Mouse (Mus musculus) limb, embryonic 12.5 days (tissue): ENCODE measurements around the gene Edf1. TPM values are rescaled to one million over a fixed set of nuclear protein-coding genes. Genes with fewer than 3 reads are reported as not detected.

Source experiments
- ATAC-seq: fragments of 200-750 bp; cut with Nextera tagmentation; 2 replicates; pipeline ENCODE4 v1.8.0; 2017; ENCODE audit warnings: low read depth, moderate TSS enrichment; ENCODE audit not compliant: insufficient number of reproducible peaks, insufficient read depth, low FRiP score, low TSS enrichment
- H3K27ac ChIP-seq: fragments of 300-500 bp; sonication (generic); 2 replicates; pipeline ENCODE4 v1.5.1; 2016; ENCODE audit warnings: mild to moderate bottlenecking, moderate library complexity
- H3K27me3 ChIP-seq: fragments of 300-500 bp; sonication (generic); 2 replicates; pipeline ENCODE4 v1.6.1; 2016; ENCODE audit warnings: mild to moderate bottlenecking, moderate library complexity
- H3K36me3 ChIP-seq: fragments of 300-500 bp; sonication (generic); 2 replicates; pipeline ENCODE4 v1.6.1; 2016; ENCODE audit warnings: mild to moderate bottlenecking, moderate library complexity
- H3K4me1 ChIP-seq: fragments of 300-500 bp; sonication (generic); replicated peaks from 2 replicates; pipeline ENCODE4 v1.6.1; 2016
- H3K4me2 ChIP-seq: fragments of 300-500 bp; sonication (generic); 2 replicates; pipeline ENCODE4 v1.6.1; 2016; ENCODE audit warnings: mild to moderate bottlenecking, moderate library complexity
- H3K4me3 ChIP-seq: fragments of 300-500 bp; sonication (generic); replicated peaks from 2 replicates; pipeline ENCODE4 v1.5.1; 2016; ENCODE audit warnings: mild to moderate bottlenecking
- H3K9ac ChIP-seq: fragments of 300-500 bp; sonication (generic); replicated peaks from 2 replicates; pipeline ENCODE4 v1.6.1; 2016; ENCODE audit warnings: mild to moderate bottlenecking, moderate library complexity
- H3K9me3 ChIP-seq: fragments of 300-500 bp; sonication (generic); 2 replicates; pipeline ENCODE4 v1.6.1; 2016; ENCODE audit warnings: mild to moderate bottlenecking, moderate library complexity
- WGBS: fragments of 180-500 bp; shearing (Covaris S2); methylation state at CpG from one replicate; pipeline ENCODE4 v1.1.7; 2016; 5-methylcytosine and 5-hydroxymethylcytosine counted together
- polyA plus RNA-seq: library from polyadenylated mRNA; unstranded; fragments of >200 nt; fragmentation: Nextera tagmentation; extraction: Ambion mirVana; gene quantifications from 2 replicates; pipeline ENCODE4 v1.2.1, GENCODE M21; 2016

Edf1 gene
- polyA plus RNA-seq, 1 experiment from 2014 or later, result 329 TPM

DNA sequence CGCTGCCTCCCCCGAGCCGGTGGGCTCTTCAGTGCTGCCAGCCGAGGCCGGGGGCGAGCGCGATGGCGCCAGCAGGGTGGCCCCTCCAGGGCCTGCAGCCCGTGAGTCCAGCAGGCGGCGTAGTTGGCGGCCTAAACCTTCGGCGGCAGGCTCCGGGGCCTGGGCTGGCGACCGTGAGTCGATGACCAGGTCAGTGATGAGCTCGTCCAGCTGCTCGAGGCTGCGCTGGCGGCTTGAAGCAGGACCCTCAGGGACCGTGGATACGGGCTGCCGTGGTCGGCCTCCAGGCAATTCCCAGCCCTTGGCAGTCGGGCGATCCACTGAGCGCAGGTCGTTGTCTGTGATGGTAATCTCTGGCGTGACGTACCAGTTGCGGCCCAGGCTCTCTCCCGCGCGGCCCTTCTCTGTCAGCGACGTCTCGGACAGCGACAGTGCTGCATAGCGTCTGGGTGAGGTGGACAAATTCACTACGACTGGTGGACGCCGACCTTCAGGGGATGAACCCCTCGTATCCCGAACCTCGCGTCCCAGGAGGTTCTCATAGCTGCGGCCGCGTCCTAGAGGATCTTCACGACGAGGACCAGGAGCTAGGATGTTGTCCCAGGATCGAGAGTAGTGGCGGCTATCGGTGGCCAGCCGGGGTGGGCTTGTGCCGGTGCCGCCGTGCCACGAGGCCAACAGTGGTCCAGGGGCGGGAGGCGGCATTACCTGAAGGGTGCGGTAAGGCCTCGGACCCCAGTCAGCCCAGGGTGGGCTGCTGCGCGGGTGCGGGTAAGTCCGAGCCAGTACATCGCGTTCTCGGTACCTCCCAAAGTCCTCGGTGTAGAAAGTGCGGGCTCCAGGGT, 20.5 kb downstream of the Edf1 start:
- peak overlapping the region; percentile 33 for H3K4me3 ChIP-seq
- 5% methylated on average over 75 of the region's 75 CpGs for WGBS
- H3K9ac ChIP-seq, result no peak overlapping the region; the same call in 1 of the 2 replicates
- no peaks in the 10 kb centered on the region for H3K9me3 ChIP-seq
- peaks cover 57% of the 10 kb centered on the region for H3K27me3 ChIP-seq
- ATAC-seq, result no peak
- peaks cover 9% of the 10 kb centered on the region for H3K36me3 ChIP-seq
- H3K4me2 ChIP-seq, result peak overlapping the region; percentile 53
- H3K4me1 ChIP-seq, result peaks cover 77% of the 10 kb centered on the region
- no peak overlapping the region for H3K27ac ChIP-seq

DNA sequence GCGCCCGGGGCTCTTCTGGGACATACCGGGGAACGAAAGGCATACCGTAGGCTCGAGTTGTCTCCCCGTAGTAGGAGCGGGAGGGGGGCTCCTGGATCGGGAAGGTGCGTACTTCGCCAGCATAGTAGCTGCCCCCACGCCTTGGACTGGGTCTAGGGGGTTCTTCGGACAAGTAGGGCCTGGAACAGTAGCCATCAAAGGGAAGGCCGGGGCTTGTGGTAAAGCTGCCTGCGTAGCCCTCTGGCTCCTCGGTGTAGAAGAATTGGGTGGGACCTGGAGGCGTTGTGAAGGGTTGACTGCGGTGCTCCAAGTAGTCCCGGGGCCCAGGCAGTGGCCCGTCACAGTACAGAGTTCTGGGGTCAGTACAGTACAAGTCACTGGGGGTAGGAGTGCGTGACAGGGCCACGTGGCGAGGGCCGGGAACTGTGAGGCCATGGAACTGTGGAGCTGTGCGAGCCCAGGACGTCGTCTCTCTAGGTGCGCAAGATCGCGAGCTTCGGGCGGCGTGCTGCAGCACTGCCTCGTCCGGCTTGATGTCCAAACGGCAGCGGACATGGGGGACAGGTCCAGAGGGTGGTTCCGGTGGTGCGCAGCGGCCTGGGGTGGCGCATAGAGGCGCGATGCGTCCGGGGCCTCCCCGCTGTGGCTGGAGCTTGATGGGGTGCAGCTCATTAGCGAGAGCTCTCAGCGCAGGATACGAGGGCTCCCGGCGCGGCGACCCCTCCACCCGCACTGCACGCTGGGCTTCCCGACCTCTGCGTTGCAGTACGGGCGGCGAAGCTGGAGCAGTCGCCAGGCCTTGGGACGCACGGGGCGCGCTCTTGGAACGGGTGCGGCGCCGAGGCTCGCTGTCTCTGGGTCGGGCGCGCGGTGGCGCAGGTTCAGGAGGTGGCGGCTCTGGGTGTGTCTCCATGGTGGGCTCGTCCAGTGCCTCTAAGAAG, 21.4 kb downstream of the Edf1 start:
- Histone ChIP-seq H3K27ac (no peak overlapping the region), H3K9ac (peak overlapping the region; percentile 31; the same call in 1 of the 2 replicates), H3K9me3 (no peaks in the 10 kb centered on the region), H3K36me3 (peaks cover 15% of the 10 kb centered on the region), H3K4me2 (peak overlapping the region; percentile 53), H3K4me1 (peaks cover 73% of the 10 kb centered on the region), H3K27me3 (peaks cover 57% of the 10 kb centered on the region), H3K4me3 (peak overlapping the region; percentile 33)
- no peak for ATAC-seq
- WGBS, result 6% methylated on average over 71 of the region's 77 CpGs

DNA sequence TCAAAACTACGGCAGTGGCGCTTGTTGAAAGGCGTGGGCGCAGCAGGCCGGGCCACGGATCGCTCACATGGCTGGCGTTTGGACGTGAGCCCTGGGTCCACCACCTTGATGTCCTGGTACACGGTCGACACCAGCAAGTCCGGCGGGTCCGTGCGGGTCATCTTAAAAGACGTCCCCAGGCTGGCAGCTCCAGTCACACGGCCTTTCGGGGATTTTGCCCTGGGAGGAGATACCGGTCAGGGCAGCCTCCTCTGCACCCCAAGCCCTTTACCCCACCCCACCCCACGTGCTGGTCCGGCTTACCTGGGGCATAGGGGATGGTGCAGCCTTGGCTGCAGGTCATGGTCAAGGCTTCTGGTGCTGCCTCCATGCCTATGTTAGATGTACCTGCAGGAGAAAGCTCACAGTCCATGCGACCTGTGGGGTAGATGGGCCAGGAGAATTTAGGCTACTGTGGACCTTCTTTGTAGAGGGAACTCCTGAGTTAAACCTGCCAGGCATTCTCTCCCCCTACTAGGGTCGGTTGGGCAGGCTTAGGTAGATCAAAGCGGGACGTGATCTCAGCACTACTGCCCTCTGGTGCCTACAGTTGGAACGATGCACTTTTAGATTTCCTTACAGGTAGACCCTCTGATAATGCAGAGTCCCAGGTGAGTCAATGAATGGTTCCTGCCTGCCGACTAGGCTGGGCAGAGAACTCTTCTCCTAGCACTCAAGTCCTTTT, 22.3 kb downstream of the Edf1 start:
- Histone ChIP-seq H3K4me1 (peaks cover 71% of the 10 kb centered on the region), H3K4me2 (peak overlapping the region; percentile 53), H3K27me3 (peaks cover 57% of the 10 kb centered on the region), H3K4me3 (peak overlapping the region; percentile 33), H3K9me3 (no peaks in the 10 kb centered on the region), H3K9ac (peak overlapping the region; percentile 31; the same call in 1 of the 2 replicates), H3K36me3 (peaks cover 23% of the 10 kb centered on the region), H3K27ac (no peak overlapping the region)
- 4% methylated on average over 27 of the region's 27 CpGs for WGBS
- no peak for ATAC-seq

DNA sequence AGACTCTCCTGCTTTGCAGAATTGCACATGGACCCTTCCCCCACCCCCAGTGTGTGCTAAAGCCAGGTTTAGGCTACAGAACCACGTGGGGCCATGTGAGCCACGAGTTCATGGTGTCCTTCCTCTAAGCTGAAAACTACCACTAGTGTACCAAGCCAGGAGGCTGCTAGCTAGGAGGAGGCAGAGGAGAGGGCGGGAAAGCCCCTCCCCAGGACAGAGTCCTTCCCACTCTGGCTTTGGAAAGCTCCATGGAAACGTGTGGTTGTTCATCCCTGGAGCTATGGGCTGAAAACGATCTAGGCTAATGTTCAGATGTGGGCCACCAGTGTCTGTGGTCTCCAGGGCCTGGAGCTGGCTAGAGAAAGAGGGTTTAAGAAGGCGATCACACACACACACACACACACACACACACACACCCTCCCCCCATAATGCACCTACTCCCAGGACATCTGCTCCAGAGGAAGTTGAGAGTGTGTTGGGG, 23.0 kb downstream of the Edf1 start:
- 49% methylated on average over 6 of the region's 6 CpGs for WGBS
- no peak for ATAC-seq
- H3K4me3 ChIP-seq, result no peak overlapping the region
- peaks cover 67% of the 10 kb centered on the region for H3K4me1 ChIP-seq
- H3K9me3 ChIP-seq, result no peaks in the 10 kb centered on the region
- peaks cover 31% of the 10 kb centered on the region for H3K36me3 ChIP-seq
- no peak overlapping the region for H3K9ac ChIP-seq
- H3K27ac ChIP-seq, result no peak overlapping the region
- H3K27me3 ChIP-seq, result peaks cover 57% of the 10 kb centered on the region
- no peak overlapping the region; the same call in 1 of the 2 replicates for H3K4me2 ChIP-seq

DNA sequence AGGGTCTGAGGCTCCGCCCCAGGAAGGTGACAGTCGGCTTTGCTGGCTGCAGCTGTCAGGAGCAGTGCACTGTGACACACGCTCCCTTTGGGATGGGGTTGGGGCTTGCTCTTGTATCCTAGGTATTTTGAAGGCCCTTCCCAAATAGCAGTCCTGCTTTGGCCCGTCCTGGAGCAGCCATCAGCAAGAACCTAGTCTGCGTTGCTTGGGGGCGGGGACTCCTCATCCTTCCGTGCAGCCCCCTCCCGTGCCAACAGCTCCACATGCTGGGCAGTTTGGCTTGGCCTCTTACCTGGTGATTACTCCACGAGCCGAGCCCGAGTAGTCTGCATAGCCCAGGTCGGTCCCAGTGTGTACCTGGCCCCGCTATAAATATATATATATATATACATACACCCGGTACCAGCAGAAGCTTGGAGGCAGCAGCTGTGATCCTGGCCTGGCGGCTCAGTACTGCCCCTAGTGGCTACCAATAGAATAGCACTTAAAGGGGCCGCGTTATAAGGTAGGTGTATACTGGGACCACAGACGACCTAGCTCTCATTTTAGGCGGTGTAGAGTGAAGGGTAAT, 23.7 kb downstream of the Edf1 start, which contains the start of gene Ajm1:
TSS of gene Ajm1 (minus strand) at position 464 of the 571 bp plus-strand sequence.
- no peak within 1 kb of the TSS for H3K27ac ChIP-seq
- H3K27me3 ChIP-seq, result peaks cover 50% of the 10 kb centered on the region
- WGBS, result 7% methylated on average over 19 of the region's 19 CpGs
- H3K4me3 ChIP-seq, result peak within 1 kb of the TSS; percentile 31
- no peak within 1 kb of the TSS for H3K9ac ChIP-seq
- peak within 1 kb of the TSS; percentile 61 for H3K4me2 ChIP-seq
- peaks cover 61% of the 10 kb centered on the region for H3K4me1 ChIP-seq
- peak; percentile 66 for ATAC-seq
- H3K9me3 ChIP-seq, result no peaks in the 10 kb centered on the region
- H3K36me3 ChIP-seq, result peaks cover 36% of the 10 kb centered on the region

DNA sequence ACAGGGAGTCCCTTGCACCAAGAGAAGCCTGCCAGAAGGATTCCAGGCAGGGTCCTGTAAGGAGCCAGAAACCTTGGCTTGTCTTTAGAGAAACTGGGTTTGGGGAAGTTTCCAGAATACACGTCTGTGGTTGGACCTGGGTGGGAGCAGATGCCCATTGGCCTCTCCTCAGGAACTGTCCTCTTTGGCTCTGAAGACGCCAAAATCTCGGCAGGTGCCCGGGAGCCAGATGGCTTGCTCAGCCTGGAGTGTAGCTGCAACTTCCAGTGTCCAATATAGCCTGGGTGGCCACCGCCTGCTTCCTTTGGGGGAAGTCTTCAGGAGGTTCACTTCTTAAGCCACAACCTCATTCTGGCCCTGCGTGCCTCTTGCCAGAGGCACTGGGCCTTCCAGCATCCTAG, 24.3 kb downstream of the Edf1 start:
- Histone ChIP-seq H3K4me2 (peak overlapping the region; percentile 61), H3K4me3 (no peak overlapping the region), H3K27ac (no peak overlapping the region), H3K9ac (no peak overlapping the region), H3K36me3 (peaks cover 41% of the 10 kb centered on the region), H3K9me3 (no peaks in the 10 kb centered on the region), H3K27me3 (peaks cover 44% of the 10 kb centered on the region), H3K4me1 (peaks cover 61% of the 10 kb centered on the region)
- ATAC-seq, result no peak
- WGBS, result 36% methylated on average over 6 of the region's 6 CpGs

DNA sequence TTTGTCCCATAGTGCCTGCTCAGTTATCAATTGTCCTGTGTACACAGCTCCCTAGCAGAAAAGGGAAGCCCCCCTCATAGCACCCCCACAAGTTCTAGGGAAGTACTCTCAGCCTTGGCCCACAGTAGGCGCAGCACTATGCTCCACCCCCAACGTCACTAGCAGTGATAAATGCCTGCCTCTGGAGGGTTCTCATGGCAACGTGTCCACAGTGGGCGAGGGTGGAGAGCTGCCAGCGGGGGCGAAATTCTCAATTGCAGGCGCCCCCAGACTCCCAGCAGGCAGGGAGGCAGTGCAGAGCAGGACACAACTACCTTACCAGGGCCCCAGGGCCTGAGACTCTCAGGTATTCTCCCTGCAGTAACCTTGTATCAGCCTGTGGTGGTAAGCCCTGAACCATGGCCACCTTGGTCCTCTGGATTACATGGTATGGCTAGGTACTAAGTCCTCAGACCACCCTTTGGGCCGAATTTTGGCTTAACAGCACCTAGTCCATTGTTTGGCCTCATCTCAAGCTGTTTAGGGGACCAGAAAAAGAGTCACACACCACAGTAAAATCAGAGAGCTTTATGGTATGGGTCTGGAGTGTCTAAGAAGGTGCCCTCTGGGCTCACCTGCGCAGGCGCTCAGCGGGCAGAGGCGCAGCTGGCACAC, 24.9 kb downstream of the Edf1 start:
- Histone ChIP-seq H3K4me2 (no peak overlapping the region), H3K27ac (no peak overlapping the region), H3K9ac (peak overlapping the region; percentile 27; the same call in 1 of the 2 replicates), H3K27me3 (peaks cover 38% of the 10 kb centered on the region), H3K36me3 (peaks cover 48% of the 10 kb centered on the region), H3K4me3 (no peak overlapping the region), H3K9me3 (no peaks in the 10 kb centered on the region), H3K4me1 (peaks cover 55% of the 10 kb centered on the region)
- ATAC-seq, result no peak
- WGBS, result 61% methylated on average over 12 of the region's 12 CpGs

DNA sequence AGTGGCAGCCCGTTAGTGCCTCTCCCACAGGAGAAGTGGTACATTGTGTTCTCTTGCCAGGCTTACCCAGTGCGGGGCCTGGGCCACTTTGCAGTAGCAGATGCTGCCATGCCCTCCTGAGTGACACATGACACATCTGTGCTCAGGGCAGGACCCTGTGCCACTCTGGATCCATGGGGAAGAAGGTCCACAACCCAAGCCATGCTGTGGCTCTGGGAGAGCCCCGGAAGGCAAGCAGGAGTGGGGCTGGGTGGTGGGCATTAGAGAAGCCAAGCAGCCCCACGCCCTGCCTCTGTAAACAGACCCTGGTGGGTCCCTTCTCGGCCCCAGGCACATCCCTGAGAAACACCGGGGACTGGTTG, 25.5 kb downstream of the Edf1 start:
- Histone ChIP-seq H3K36me3 (peaks cover 53% of the 10 kb centered on the region), H3K27ac (no peak overlapping the region)

DNA sequence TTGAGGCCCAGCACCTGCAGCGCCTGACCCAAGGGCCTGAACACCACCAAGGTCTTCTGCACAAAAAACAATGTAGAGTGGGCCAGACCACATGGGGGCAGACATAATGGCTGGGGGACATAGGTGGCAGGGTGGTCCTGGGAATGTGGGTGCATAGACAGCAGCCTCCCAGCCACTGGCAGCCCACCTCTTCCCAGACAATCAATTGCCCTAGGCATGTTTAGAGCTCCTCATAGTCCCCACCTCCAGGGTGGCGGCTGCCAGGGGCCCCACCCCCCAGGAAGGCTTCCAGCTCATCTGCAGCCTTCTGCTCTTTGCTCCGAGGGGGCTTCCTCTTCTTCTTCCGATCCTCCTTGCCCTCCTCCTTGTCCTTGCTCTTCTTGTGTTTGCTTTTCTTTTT, 25.9 kb downstream of the Edf1 start:
- Histone ChIP-seq H3K36me3 (peaks cover 58% of the 10 kb centered on the region), H3K27me3 (peaks cover 28% of the 10 kb centered on the region), H3K4me2 (no peak overlapping the region), H3K9ac (no peak overlapping the region), H3K4me3 (no peak overlapping the region), H3K27ac (no peak overlapping the region), H3K9me3 (no peaks in the 10 kb centered on the region), H3K4me1 (peaks cover 45% of the 10 kb centered on the region)
- ATAC-seq, result no peak
- 79% methylated on average over 4 of the region's 4 CpGs for WGBS

More for the DNA sequence above, 25.5 kb downstream of the Edf1 start:
- Histone ChIP-seq H3K9me3 (no peaks in the 10 kb centered on the region), H3K9ac (peak overlapping the region; percentile 27; the same call in 1 of the 2 replicates), H3K4me3 (no peak overlapping the region), H3K4me1 (peaks cover 50% of the 10 kb centered on the region), H3K4me2 (no peak overlapping the region), H3K27me3 (peaks cover 32% of the 10 kb centered on the region)
- WGBS, result 81% methylated on average over 6 of the region's 6 CpGs
- no peak for ATAC-seq

DNA sequence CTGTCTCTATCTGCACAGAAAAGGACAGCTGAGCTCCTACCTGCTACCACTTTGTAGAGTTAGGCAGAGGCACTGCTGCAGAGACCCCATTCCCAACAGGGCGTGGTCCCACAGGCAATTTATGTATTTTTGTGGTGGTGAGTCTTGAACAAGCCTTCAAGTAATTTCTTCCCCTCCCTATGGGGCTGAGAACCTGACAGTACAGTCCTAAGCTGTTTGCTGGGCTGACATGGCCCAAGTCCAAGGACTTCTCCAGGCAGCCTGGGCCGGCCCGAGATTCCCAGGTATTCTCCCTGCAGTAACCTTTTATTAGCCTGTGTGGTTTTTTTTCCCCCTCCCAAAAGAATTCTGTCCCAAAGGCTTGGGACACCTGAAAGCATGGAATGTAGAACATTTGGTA, 26.5 kb downstream of the Edf1 start:
- no peak overlapping the region for H3K4me2 ChIP-seq
- no peak for ATAC-seq
- H3K36me3 ChIP-seq, result peaks cover 64% of the 10 kb centered on the region
- WGBS, result 90% methylated on average over 3 of the region's 3 CpGs
- H3K4me3 ChIP-seq, result no peak overlapping the region
- H3K9me3 ChIP-seq, result no peaks in the 10 kb centered on the region
- peaks cover 22% of the 10 kb centered on the region for H3K27me3 ChIP-seq
- no peak overlapping the region for H3K9ac ChIP-seq
- no peak overlapping the region for H3K27ac ChIP-seq
- peaks cover 40% of the 10 kb centered on the region for H3K4me1 ChIP-seq
